Mouse (Mus musculus): ENCODE data around the gene Lrrc29. TPM values are rescaled to one million over a fixed set of nuclear protein-coding genes. Genes with fewer than 3 reads are reported as not detected.

The Lrrc29 gene
- total and polyA plus RNA-seq, 2 experiments: 3.0 to 12.9 TPM

DNA sequence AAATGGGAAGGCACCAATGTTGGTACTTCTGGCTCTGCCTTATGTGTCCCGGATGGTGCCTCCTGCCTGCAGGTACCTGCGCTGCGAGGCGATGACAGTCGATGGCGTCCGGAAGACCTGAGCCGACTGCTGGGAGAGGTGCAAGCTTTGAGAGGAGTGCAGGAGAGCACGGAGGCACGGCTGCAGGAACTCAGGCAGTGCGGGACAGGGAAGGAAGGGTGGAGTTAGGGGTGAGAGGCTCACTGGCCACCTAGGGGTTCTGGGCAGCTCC lies 55.2 kb downstream of the Lrrc29 start:
- WGBS: 49% methylated on average over 11 of the region's 11 CpGs
- H3K4me1 ChIP-seq (ENCODE audit: control insufficient read depth, insufficient read depth, low read length): peaks cover 13% of the 10 kb centered on the region
- H3K27me3 ChIP-seq (ENCODE audit: control insufficient read depth, insufficient read depth, low read length): no peaks in the 10 kb centered on the region

DNA sequence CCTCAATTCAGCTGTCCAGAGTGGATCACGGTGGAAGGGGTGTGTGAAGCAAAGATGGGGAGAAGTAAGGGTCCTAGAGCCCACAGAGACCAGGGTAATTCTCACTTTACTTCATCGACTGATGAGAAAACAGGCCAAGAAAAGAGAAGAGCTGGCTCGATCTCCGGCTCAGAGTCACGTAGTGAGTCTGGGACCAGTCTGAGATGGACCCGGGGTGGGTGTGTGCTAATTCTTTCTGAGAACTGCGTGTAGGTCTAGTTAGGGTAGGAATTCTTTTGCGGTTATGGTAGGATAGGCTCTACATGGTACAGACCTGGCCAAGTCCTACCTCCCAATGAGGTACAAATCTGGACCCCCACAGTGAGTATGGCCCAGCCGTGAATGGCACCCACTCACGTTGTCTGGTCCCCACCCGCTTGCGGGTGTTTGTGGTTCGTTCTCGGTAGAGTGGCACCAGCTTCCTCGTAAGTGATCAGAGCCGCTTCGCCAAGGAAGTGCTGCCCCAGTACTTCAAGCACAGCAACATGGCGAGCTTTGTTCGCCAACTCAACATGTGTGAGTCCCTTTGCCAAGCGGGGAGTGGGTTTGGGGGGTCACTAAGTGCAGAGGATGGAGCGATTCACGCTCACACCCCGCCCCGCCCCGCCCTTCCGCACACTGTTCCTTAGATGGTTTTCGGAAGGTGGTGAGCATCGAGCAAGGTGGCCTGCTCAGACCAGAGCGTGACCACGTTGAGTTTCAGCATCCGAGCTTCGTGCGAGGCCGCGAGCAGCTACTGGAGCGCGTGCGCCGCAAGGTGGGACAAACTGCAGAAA lies 55.8 kb downstream of the Lrrc29 start:
- Histone ChIP-seq H3K36me3 (ENCODE audit: control insufficient read depth, insufficient read depth, low read length) (no peaks in the 10 kb centered on the region), H3K27me3 (ENCODE audit: control insufficient read depth, insufficient read depth, low read length) (no peaks in the 10 kb centered on the region), H3K9ac (ENCODE audit: low read depth, low read length) (peak overlapping the region; percentile 92), H3K4me1 (ENCODE audit: control insufficient read depth, insufficient read depth, low read length) (peaks cover 15% of the 10 kb centered on the region), H3K27ac (replicated peaks; ENCODE audit: insufficient read depth, low read depth, low read length) (peak overlapping the region; percentile 71), H3K79me2 (ENCODE audit: control insufficient read depth, insufficient read depth, low read length) (peaks cover 7% of the 10 kb centered on the region), H3K4me3 (ENCODE audit: insufficient read depth, low read depth, low read length) (peak overlapping the region; percentile 78)
- WGBS: 40% methylated on average over 39 of the region's 39 CpGs
- no peak for DNase-seq (ENCODE audit: extremely low read depth, low read depth, low spot score)
- TF ChIP-seq POLR2A (IDR thresholded peaks at IDR 0.05; ENCODE audit: extremely low read depth, insufficient read depth, low read length): no peak
- TF ChIP-seq CTCF (IDR thresholded peaks at IDR 0.05; ENCODE audit: low read depth, low read length): no peak

More for the DNA sequence above, 55.2 kb downstream of the Lrrc29 start:
- Histone ChIP-seq H3K4me3 (ENCODE audit: insufficient read depth, low read depth, low read length) (no peak overlapping the region), H3K79me2 (ENCODE audit: control insufficient read depth, insufficient read depth, low read length) (peaks cover 7% of the 10 kb centered on the region), H3K9ac (ENCODE audit: low read depth, low read length) (no peak overlapping the region), H3K36me3 (ENCODE audit: control insufficient read depth, insufficient read depth, low read length) (no peaks in the 10 kb centered on the region), H3K27ac (replicated peaks; ENCODE audit: insufficient read depth, low read depth, low read length) (no peak overlapping the region)
- DNase-seq (ENCODE audit: extremely low read depth, low read depth, low spot score): no peak
- TF ChIP-seq CTCF (IDR thresholded peaks at IDR 0.05; ENCODE audit: low read depth, low read length) (no peak), POLR2A (IDR thresholded peaks at IDR 0.05; ENCODE audit: extremely low read depth, insufficient read depth, low read length) (no peak)

DNA sequence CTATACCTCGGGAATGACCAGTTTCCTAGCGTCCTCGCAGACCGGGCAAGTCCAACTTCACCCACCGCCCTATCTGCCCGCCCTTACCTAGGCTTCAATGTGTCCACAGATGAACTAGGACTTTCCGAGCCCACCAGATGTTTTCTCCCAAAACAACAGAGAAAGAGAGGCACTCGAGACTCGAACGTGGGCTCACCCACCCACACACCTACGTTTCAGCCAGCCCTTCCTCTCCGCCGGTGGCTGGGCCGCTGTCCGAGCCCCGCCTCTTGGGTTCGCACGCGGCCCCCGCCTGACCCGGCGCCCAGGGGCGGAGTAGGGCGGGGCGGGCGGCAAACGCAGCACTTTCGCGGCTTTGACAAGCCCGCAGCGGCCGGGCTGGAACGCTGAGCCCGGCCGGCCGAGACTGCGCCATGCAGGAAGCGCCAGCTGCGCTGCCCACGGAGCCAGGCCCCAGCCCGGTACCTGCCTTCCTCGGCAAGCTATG lies 56.6 kb downstream of the Lrrc29 start, which contains the start of gene Hsf4:
Gene Hsf4 (plus strand): TSS at position 341 of the 487 bp plus-strand sequence.
- H3K79me2 ChIP-seq (ENCODE audit: control insufficient read depth, insufficient read depth, low read length): peaks cover 7% of the 10 kb centered on the region
- H3K36me3 ChIP-seq (ENCODE audit: control insufficient read depth, insufficient read depth, low read length): no peaks in the 10 kb centered on the region
- peaks cover 18% of the 10 kb centered on the region for H3K4me1 ChIP-seq (ENCODE audit: control insufficient read depth, insufficient read depth, low read length)
- peak; percentile 62 for DNase-seq (ENCODE audit: extremely low read depth, low read depth, low spot score)
- peak within 1 kb of the TSS; percentile 78 for H3K4me3 ChIP-seq (ENCODE audit: insufficient read depth, low read depth, low read length)
- peak within 1 kb of the TSS; percentile 92 for H3K9ac ChIP-seq (ENCODE audit: low read depth, low read length)
- 1% methylated on average over 42 of the region's 42 CpGs for WGBS
- H3K27me3 ChIP-seq (ENCODE audit: control insufficient read depth, insufficient read depth, low read length): no peaks in the 10 kb centered on the region
- TF ChIP-seq CTCF (IDR thresholded peaks at IDR 0.05; ENCODE audit: low read depth, low read length): no peak
- TF ChIP-seq POLR2A (IDR thresholded peaks at IDR 0.05; ENCODE audit: extremely low read depth, insufficient read depth, low read length): peak; percentile 75
- peak within 1 kb of the TSS; percentile 86 for H3K27ac ChIP-seq (replicated peaks; ENCODE audit: insufficient read depth, low read depth, low read length)

DNA sequence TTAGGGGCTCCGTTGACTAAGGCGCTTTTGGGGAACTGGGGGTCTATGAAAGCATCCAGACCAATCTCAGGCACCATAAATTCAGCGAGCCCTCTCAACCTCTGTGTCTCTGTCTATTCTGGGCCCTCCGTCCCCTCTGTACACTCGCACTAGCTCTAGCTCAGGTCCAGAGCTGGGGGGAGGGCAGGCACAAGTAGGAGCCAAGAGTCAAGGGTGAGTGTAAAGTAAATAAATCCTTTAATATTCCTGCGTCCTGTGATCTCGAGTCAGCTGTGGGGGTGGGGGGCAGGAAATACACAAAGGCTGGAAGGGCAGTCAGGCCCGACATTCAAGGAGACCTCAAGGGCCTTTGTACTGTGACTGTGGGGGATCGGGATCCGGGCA lies 57.0 kb downstream of the Lrrc29 start:
- peak; percentile 90 for DNase-seq (ENCODE audit: extremely low read depth, low read depth, low spot score)
- WGBS: 10% methylated on average over 10 of the region's 10 CpGs
- H3K27ac ChIP-seq (replicated peaks; ENCODE audit: insufficient read depth, low read depth, low read length): peak overlapping the region; percentile 86
- TF ChIP-seq POLR2A (IDR thresholded peaks at IDR 0.05; ENCODE audit: extremely low read depth, insufficient read depth, low read length): no peak
- TF ChIP-seq CTCF (IDR thresholded peaks at IDR 0.05; ENCODE audit: low read depth, low read length): no peak
- H3K4me3 ChIP-seq (ENCODE audit: insufficient read depth, low read depth, low read length): peak overlapping the region; percentile 78
- no peaks in the 10 kb centered on the region for H3K36me3 ChIP-seq (ENCODE audit: control insufficient read depth, insufficient read depth, low read length)
- peak overlapping the region; percentile 92 for H3K9ac ChIP-seq (ENCODE audit: low read depth, low read length)
- peaks cover 18% of the 10 kb centered on the region for H3K4me1 ChIP-seq (ENCODE audit: control insufficient read depth, insufficient read depth, low read length)
- no peaks in the 10 kb centered on the region for H3K27me3 ChIP-seq (ENCODE audit: control insufficient read depth, insufficient read depth, low read length)
- H3K79me2 ChIP-seq (ENCODE audit: control insufficient read depth, insufficient read depth, low read length): peaks cover 11% of the 10 kb centered on the region

DNA sequence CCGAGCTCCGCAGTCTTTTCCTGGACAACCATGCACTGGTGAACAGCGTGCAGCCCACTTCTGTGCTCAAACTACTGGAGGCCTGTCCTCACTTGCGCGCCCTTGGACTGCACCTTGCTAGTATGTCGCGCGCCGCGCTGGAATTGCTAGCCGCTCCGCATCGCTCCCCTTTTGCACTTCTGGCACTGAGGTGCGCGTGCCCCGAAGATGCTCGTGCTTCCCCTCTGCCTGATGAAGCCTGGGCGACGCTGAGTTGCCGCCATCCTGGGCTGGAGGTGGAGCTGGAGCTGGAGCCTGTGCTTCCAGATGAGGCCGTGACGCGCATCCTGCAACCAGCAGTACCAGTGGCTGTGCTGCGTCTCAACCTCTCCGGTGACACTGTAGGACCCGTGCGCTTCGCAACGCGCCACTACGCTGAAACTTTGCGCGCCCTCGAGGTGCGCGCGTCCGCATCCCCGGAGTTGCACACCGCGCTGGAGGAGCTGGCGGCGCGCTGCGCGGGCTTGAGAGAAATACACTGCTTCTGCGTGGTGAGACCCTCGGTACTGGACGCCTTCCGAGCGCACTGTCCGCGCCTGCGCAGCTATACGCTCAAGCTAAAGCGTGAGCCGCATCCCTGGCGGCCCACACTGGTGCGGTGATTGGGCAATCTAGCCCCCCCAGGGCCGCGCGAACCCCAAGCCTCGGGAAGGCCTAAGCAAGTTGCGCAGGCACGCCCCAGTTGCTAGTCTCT lies 57.6 kb downstream of the Lrrc29 start:
- peak overlapping the region; percentile 78 for H3K4me3 ChIP-seq (ENCODE audit: insufficient read depth, low read depth, low read length)
- no peaks in the 10 kb centered on the region for H3K36me3 ChIP-seq (ENCODE audit: control insufficient read depth, insufficient read depth, low read length)
- 27% methylated on average over 65 of the region's 65 CpGs for whole genome bisulfite sequencing
- no peak for DNase-seq (ENCODE audit: extremely low read depth, low read depth, low spot score)
- peak overlapping the region; percentile 87 for H3K9ac ChIP-seq (ENCODE audit: low read depth, low read length)
- no peak for TF ChIP-seq POLR2A (IDR thresholded peaks at IDR 0.05; ENCODE audit: extremely low read depth, insufficient read depth, low read length)
- TF ChIP-seq CTCF (IDR thresholded peaks at IDR 0.05; ENCODE audit: low read depth, low read length): no peak
- H3K27me3 ChIP-seq (ENCODE audit: control insufficient read depth, insufficient read depth, low read length): no peaks in the 10 kb centered on the region
- peaks cover 20% of the 10 kb centered on the region for H3K4me1 ChIP-seq (ENCODE audit: control insufficient read depth, insufficient read depth, low read length)
- H3K27ac ChIP-seq (replicated peaks; ENCODE audit: insufficient read depth, low read depth, low read length): peak overlapping the region; percentile 86
- H3K79me2 ChIP-seq (ENCODE audit: control insufficient read depth, insufficient read depth, low read length): peaks cover 13% of the 10 kb centered on the region

All from liver, adult 2 months (tissue).